Mouse (Mus musculus) MEL (cell line): ENCODE results near the gene Manba. TPM values are rescaled to one million over a fixed set of nuclear protein-coding genes. Genes with fewer than 3 reads are reported as not detected.
A peak's percentile ranks its signal among the peaks of the same experiment; 100 is the strongest.

Experiments
- DNase-seq: peaks from one replicate; pipeline ENCODE4 v3.0.0; 2011; ENCODE audit warnings: low read depth, low spot score
- H3K27ac ChIP-seq: 2 replicates; pipeline ENCODE4 v1.5.1; 2012; ENCODE audit warnings: low read depth, mild to moderate bottlenecking, control low read depth, low read length, moderate library complexity; ENCODE audit not compliant: control insufficient read depth
- H3K27me3 ChIP-seq, 2 experiments: fragments of 150-350 bp in 1 of 2; sonication (generic) in 1 of 2; 2 replicates each; pipeline ENCODE4 v1.6.1; 2012; ENCODE audit warnings: low read length in 2 of 2, mild to moderate bottlenecking in 2 of 2, improper control_type of control experiment in 1 of 2, moderate library complexity in 1 of 2; ENCODE audit not compliant: insufficient read depth in 2 of 2, control insufficient read depth in 1 of 2
- H3K36me3 ChIP-seq, 2 experiments: 2 replicates each; pipeline ENCODE4 v1.6.1; 2012 to 2014; ENCODE audit warnings: low read length in 2 of 2, improper control_type of control experiment in 1 of 2, inconsistent platforms in 1 of 2, mild to moderate bottlenecking in 1 of 2; ENCODE audit not compliant: insufficient read depth in 2 of 2, control insufficient read depth in 1 of 2
- H3K4me1 ChIP-seq, 2 experiments: fragments of 150-350 bp in 1 of 2; sonication (generic) in 1 of 2; 2 replicates each; pipeline ENCODE4 v1.6.1; 2012; ENCODE audit warnings: low read length in 2 of 2, improper control_type of control experiment in 1 of 2, mild to moderate bottlenecking in 1 of 2; ENCODE audit not compliant: insufficient read depth in 2 of 2, control insufficient read depth in 1 of 2
- H3K4me3 ChIP-seq, 2 experiments: fragments of 150-350 bp in 1 of 2; sonication (generic) in 1 of 2; 2 replicates each; pipeline ENCODE4 v1.5.1; 2012; ENCODE audit warnings: low read depth in 2 of 2, low read length in 2 of 2, mild to moderate bottlenecking in 2 of 2, moderate library complexity in 2 of 2, control low read depth in 1 of 2, improper control_type of control experiment in 1 of 2; ENCODE audit not compliant: control insufficient read depth in 1 of 2, insufficient read depth in 1 of 2
- H3K79me2 ChIP-seq: 2 replicates; pipeline ENCODE4 v1.6.1; 2012; ENCODE audit warnings: mild to moderate bottlenecking, low read length, moderate library complexity; ENCODE audit not compliant: control insufficient read depth, poor library complexity, insufficient read depth
- H3K9ac ChIP-seq: 2 replicates; pipeline ENCODE4 v1.6.1; 2012; ENCODE audit warnings: low read depth, mild to moderate bottlenecking, control low read depth, low read length, moderate library complexity; ENCODE audit not compliant: control insufficient read depth, poor library complexity, severe bottlenecking
- H3K9me3 ChIP-seq: fragments of 150-350 bp; sonication (generic); replicated peaks from 2 replicates; pipeline ENCODE4 v1.6.1; 2012; ENCODE audit warnings: mild to moderate bottlenecking, low read length, improper control_type of control experiment, moderate library complexity; ENCODE audit not compliant: insufficient read depth
- BHLHE40 ChIP-seq: IDR thresholded peaks from 2 replicates; pipeline ENCODE4 v1.6.1; 2012; ENCODE audit warnings: low read depth, mild to moderate bottlenecking, inconsistent platforms, low read length, improper control_type of control experiment, borderline replicate concordance
- E2F4 ChIP-seq: IDR thresholded peaks from 2 replicates; pipeline ENCODE4 v1.6.1; 2011; ENCODE audit warnings: low read depth, low read length, improper control_type of control experiment, borderline replicate concordance
- ELF1 ChIP-seq: IDR thresholded peaks from 2 replicates; pipeline ENCODE4 v1.6.1; 2014; ENCODE audit warnings: low read depth, mild to moderate bottlenecking, inconsistent platforms, low read length, improper control_type of control experiment, moderate library complexity
- EP300 ChIP-seq, 2 experiments: IDR thresholded peaks; 2 replicates each; pipeline ENCODE4 v1.6.1; 2011; ENCODE audit warnings: improper control_type of control experiment in 2 of 2, low read length in 2 of 2, low read depth in 1 of 2, mild to moderate bottlenecking in 1 of 2
- GABPA ChIP-seq: IDR thresholded peaks from 2 replicates; pipeline ENCODE4 v1.6.1; 2012; ENCODE audit warnings: low read depth, mild to moderate bottlenecking, inconsistent platforms, low read length, improper control_type of control experiment, moderate library complexity
- GATA1 ChIP-seq: IDR thresholded peaks from 2 replicates; pipeline ENCODE4 v1.6.1; 2011; ENCODE audit warnings: low read depth, low read length, improper control_type of control experiment
- JUND ChIP-seq: IDR thresholded peaks from 2 replicates; pipeline ENCODE4 v1.6.1; 2011; ENCODE audit warnings: low read depth, mild to moderate bottlenecking, improper control_type of control experiment, low read length
- MAX ChIP-seq: IDR thresholded peaks from 2 replicates; pipeline ENCODE4 v1.6.1; 2011; ENCODE audit warnings: low read length, improper control_type of control experiment
- MEF2A ChIP-seq: IDR thresholded peaks from 2 replicates; pipeline ENCODE4 v1.6.1; 2014; ENCODE audit warnings: low read depth, mild to moderate bottlenecking, inconsistent platforms, low read length, improper control_type of control experiment; ENCODE audit not compliant: poor library complexity, insufficient replicate concordance, severe bottlenecking; ENCODE audit errors: extremely low read depth
- MYB ChIP-seq: IDR thresholded peaks from 2 replicates; pipeline ENCODE4 v1.6.1; 2011; ENCODE audit warnings: mild to moderate bottlenecking, low read depth, low read length, improper control_type of control experiment
- POLR2A ChIP-seq, 2 experiments: IDR thresholded peaks; 2 replicates each; pipeline ENCODE4 v1.6.1; 2011 to 2012; ENCODE audit warnings: low read length in 2 of 2, mild to moderate bottlenecking in 2 of 2, control low read depth in 1 of 2, improper control_type of control experiment in 1 of 2, low read depth in 1 of 2, moderate library complexity in 1 of 2; ENCODE audit not compliant: control insufficient read depth in 1 of 2, insufficient read depth in 1 of 2, poor library complexity in 1 of 2
- POLR2AphosphoS2 ChIP-seq: IDR thresholded peaks from 2 replicates; pipeline ENCODE4 v1.6.1; 2011; ENCODE audit warnings: low read length, improper control_type of control experiment
- POLR2AphosphoS5 ChIP-seq: IDR thresholded peaks from 2 replicates; pipeline ENCODE4 v1.6.1; 2012; ENCODE audit warnings: low read depth, borderline replicate concordance, mild to moderate bottlenecking, inconsistent platforms, low read length, moderate library complexity, mixed read lengths
- RAD21 ChIP-seq: IDR thresholded peaks from 2 replicates; pipeline ENCODE4 v1.6.1; 2011; ENCODE audit warnings: mild to moderate bottlenecking, low read depth, low read length, improper control_type of control experiment
- SMC3 ChIP-seq: IDR thresholded peaks from 2 replicates; pipeline ENCODE4 v1.6.1; 2011; ENCODE audit warnings: low read depth, low read length, improper control_type of control experiment
- TAL1 ChIP-seq: IDR thresholded peaks from 2 replicates; pipeline ENCODE4 v1.6.1; 2012; ENCODE audit warnings: mild to moderate bottlenecking, inconsistent platforms, low read length, moderate library complexity, mixed read lengths
- TCF12 ChIP-seq: IDR thresholded peaks from 2 replicates; pipeline ENCODE4 v1.6.1; 2014; ENCODE audit warnings: low read depth, mild to moderate bottlenecking, inconsistent platforms, low read length, improper control_type of control experiment, moderate library complexity
- UBTF ChIP-seq: IDR thresholded peaks from 2 replicates; pipeline ENCODE4 v1.6.1; 2012; ENCODE audit warnings: low read depth, mild to moderate bottlenecking, inconsistent platforms, low read length, improper control_type of control experiment, moderate library complexity, borderline replicate concordance; ENCODE audit not compliant: insufficient read depth
- USF1 ChIP-seq: IDR thresholded peaks from 2 replicates; pipeline ENCODE4 v1.6.1; 2014; ENCODE audit warnings: low read depth, mild to moderate bottlenecking, inconsistent platforms, low read length, improper control_type of control experiment, moderate library complexity
- ZC3H11A ChIP-seq: IDR thresholded peaks from 2 replicates; pipeline ENCODE4 v1.6.1; 2012; ENCODE audit warnings: low read depth, mild to moderate bottlenecking, inconsistent platforms, low read length, improper control_type of control experiment
- ZKSCAN1 ChIP-seq: IDR thresholded peaks from 2 replicates; pipeline ENCODE4 v1.6.1; 2012; ENCODE audit warnings: low read depth, mild to moderate bottlenecking, inconsistent platforms, low read length, improper control_type of control experiment, moderate library complexity
- ZMIZ1 ChIP-seq: IDR thresholded peaks from 2 replicates; pipeline ENCODE4 v1.6.1; 2012; ENCODE audit warnings: low read depth, mild to moderate bottlenecking, inconsistent platforms, low read length, improper control_type of control experiment, moderate library complexity
- ZNF384 ChIP-seq: IDR thresholded peaks from 2 replicates; pipeline ENCODE4 v1.6.1; 2012; ENCODE audit warnings: low read depth, mild to moderate bottlenecking, inconsistent platforms, low read length, improper control_type of control experiment
- polyA plus RNA-seq, 2 experiments: library from polyadenylated mRNA; stranded (reverse) in 1 of 2; unstranded in 1 of 2; fragments of >175 nt in 1 of 2; fragments of >200 nt in 1 of 2; gene quantifications; 2 replicates each; pipeline versions ENCODE4 v1.2.1 to v1.2.4; 2012; ENCODE audit warnings: low replicate concordance in 2 of 2, low read depth in 1 of 2; ENCODE audit not compliant: insufficient read length in 2 of 2, insufficient read depth in 1 of 2, missing spikeins in 1 of 2
- total RNA-seq: library from RNA; depleted of rRNA; stranded (reverse); fragments of 300-350 nt; gene quantifications from 2 replicates; pipeline ENCODE4 v1.2.3, GENCODE M21; 2012

Gene Manba
- total and polyA plus RNA-seq, 3 experiments: 8.1 to 10.6 TPM; not detected in 1

DNA sequence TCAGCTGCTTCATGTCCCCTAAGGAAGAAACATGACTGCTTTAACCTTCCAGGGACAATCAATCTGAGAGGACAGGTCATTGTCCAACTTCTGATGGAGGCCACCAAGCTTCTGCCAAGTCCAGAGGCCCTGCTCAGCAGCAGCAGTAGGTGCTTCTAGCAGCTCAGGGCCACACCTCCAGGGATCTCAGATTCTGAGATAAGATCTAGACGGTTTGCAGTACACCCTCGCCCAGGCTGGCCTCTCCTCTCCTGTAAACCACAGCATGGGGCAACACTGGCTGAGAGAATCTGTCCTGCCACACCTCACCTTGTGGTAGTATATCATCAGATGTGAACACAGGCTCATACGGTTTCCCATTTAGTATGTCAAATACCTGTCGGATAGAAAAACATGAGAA, 105.1 kb downstream of the Manba start:
- Histone ChIP-seq H3K4me3 (no peak overlapping the region), H3K27me3 (no peaks in the 10 kb centered on the region), H3K9ac (no peak overlapping the region), H3K4me1 (peaks cover 4 to 12% of the 10 kb centered on the region in 2 experiments; a peak in 3 of 4 replicates), H3K9me3 (no peaks in the 10 kb centered on the region), H3K36me3 (peaks cover 0 to 15% of the 10 kb centered on the region in 2 experiments; a peak in 3 of 4 replicates), H3K79me2 (no peaks in the 10 kb centered on the region), H3K27ac (no peak overlapping the region)
- DNase-seq: peak; percentile 30
- TF ChIP-seq UBTF (no peak), GATA1 (peak; percentile 55), EP300 (IDR thresholded peaks at IDR 0.05; ENCODE audit: low read depth in 1 of 2, low read length in 2 of 2) (peak in 1 of 2 experiments; percentile 35; a peak in 1 of 4 replicates)

DNA sequence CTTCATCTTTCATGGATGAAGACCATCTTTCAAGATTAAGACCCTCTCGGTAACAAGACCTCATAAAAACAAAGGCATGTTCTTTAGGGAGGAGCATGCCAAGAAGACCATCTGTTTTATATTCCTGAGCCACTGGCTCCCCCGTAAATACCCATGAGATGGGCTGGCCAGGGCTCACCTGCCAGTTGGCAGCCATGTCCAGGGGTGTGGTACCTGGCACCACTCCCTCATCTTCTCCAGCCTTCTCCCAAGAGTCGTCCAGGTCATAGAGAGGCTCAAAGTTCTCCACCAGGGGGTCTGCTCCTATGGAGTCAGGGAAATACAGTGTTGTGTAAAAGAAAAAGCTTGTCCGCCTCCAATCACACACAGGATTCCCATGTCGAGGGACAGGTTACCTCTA, 106.0 kb downstream of the Manba start:
- peaks cover 0 to 14% of the 10 kb centered on the region in 2 experiments; a peak in 3 of 4 replicates for H3K36me3 ChIP-seq
- peaks cover 4 to 11% of the 10 kb centered on the region in 2 experiments; a peak in 3 of 4 replicates for H3K4me1 ChIP-seq
- no peak overlapping the region for H3K4me3 ChIP-seq
- TF ChIP-seq MYB: no peak
- TF ChIP-seq MAX: no peak
- no peak for TF ChIP-seq ZNF384
- no peak for TF ChIP-seq ZMIZ1
- TF ChIP-seq TAL1: no peak
- TF ChIP-seq ZKSCAN1: no peak
- TF ChIP-seq GABPA: no peak
- no peak for TF ChIP-seq JUND
- H3K27ac ChIP-seq: no peak overlapping the region
- H3K27me3 ChIP-seq: no peaks in the 10 kb centered on the region
- no peak for DNase-seq
- H3K9me3 ChIP-seq: no peaks in the 10 kb centered on the region
- H3K79me2 ChIP-seq: no peaks in the 10 kb centered on the region
- H3K9ac ChIP-seq: no peak overlapping the region

DNA sequence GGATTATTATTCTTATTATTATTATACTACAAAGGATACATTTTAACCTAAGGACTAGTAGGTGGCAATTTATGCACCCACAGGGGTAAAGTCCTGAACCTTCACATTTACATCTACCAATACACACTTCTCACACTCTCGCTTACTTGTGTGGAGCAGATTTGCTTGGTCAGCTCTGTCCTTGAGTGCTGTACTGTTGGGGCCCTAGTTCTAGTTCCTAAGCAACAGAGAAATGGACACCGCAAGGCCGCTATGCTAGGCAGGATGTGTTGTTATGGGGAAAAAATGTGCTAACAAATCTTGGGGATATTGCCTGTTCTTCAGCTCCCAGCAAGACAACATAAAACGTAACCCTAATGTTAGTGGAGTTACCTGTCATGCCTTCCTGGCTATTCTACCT, 106.6 kb downstream of the Manba start:
- no peak overlapping the region for H3K27ac ChIP-seq
- no peaks in the 10 kb centered on the region for H3K9me3 ChIP-seq

More for the DNA sequence above, 106.6 kb downstream of the Manba start:
- no peak overlapping the region for H3K4me3 ChIP-seq
- H3K79me2 ChIP-seq: no peaks in the 10 kb centered on the region
- no peak overlapping the region for H3K9ac ChIP-seq
- H3K4me1 ChIP-seq: peaks cover 4 to 5% of the 10 kb centered on the region in 2 experiments; a peak in 2 of 4 replicates
- TF ChIP-seq ELF1 (no peak), POLR2AphosphoS2 (no peak), MAX (no peak), RAD21 (no peak), TCF12 (no peak), GATA1 (no peak), SMC3 (no peak), MEF2A (no peak), E2F4 (no peak), POLR2A (IDR thresholded peaks at IDR 0.05; ENCODE audit: control insufficient read depth in 1 of 2, insufficient read depth in 1 of 2, low read depth in 1 of 2, low read length in 2 of 2, poor library complexity in 1 of 2) (no peak), POLR2AphosphoS5 (no peak), USF1 (no peak), BHLHE40 (no peak), TAL1 (no peak), JUND (no peak), ZC3H11A (no peak), ZMIZ1 (no peak)
- no peaks in the 10 kb centered on the region for H3K27me3 ChIP-seq
- H3K36me3 ChIP-seq: peaks cover 0 to 7% of the 10 kb centered on the region in 2 experiments; a peak in 3 of 4 replicates
- no peak for DNase-seq
